Mouse (Mus musculus) forebrain, embryonic 16.5 days (tissue): ENCODE data around the gene Rnf166. TPM values are rescaled to one million over a fixed set of nuclear protein-coding genes. Genes with fewer than 3 reads are reported as not detected.
A peak's percentile ranks its signal among the peaks of the same experiment; 100 is the strongest.

ENCODE experiments used
- ATAC-seq: fragments of 200-750 bp; cut with Nextera tagmentation; 2 replicates; pipeline ENCODE4 v1.8.0; 2017; ENCODE audit warnings: mild to moderate bottlenecking, moderate library complexity
- H3K27ac ChIP-seq: fragments of 300-500 bp; sonication (generic); 2 replicates; pipeline ENCODE4 v1.5.1; 2014; ENCODE audit warnings: low read length, control low read depth
- H3K27me3 ChIP-seq: fragments of 300-500 bp; sonication (generic); replicated peaks from 2 replicates; pipeline ENCODE4 v1.6.1; 2014; ENCODE audit warnings: low read length; ENCODE audit not compliant: control insufficient read depth, insufficient read depth
- H3K36me3 ChIP-seq: fragments of 300-500 bp; sonication (generic); 2 replicates; pipeline ENCODE4 v1.6.1; 2014; ENCODE audit not compliant: control insufficient read depth, insufficient read depth
- H3K4me1 ChIP-seq: fragments of 300-500 bp; sonication (generic); replicated peaks from 2 replicates; pipeline ENCODE4 v1.6.1; 2014; ENCODE audit warnings: low read length; ENCODE audit not compliant: control insufficient read depth, insufficient read depth
- H3K4me2 ChIP-seq: fragments of 300-500 bp; sonication (generic); 2 replicates; pipeline ENCODE4 v1.6.1; 2014; ENCODE audit warnings: mild to moderate bottlenecking, low read length, control low read depth
- H3K4me3 ChIP-seq: fragments of 300-500 bp; sonication (generic); replicated peaks from 2 replicates; pipeline ENCODE4 v1.5.1; 2014; ENCODE audit warnings: mild to moderate bottlenecking, low read length, control low read depth
- H3K9ac ChIP-seq: fragments of 300-500 bp; sonication (generic); replicated peaks from 2 replicates; pipeline ENCODE4 v1.6.1; 2014; ENCODE audit warnings: low read depth, low read length, control low read depth
- H3K9me3 ChIP-seq: fragments of 300-500 bp; sonication (generic); 2 replicates; pipeline ENCODE4 v1.6.1; 2016; ENCODE audit warnings: low read length; ENCODE audit not compliant: control insufficient read depth
- WGBS: fragments of 180-500 bp; shearing (Covaris S2); extraction: QIAGEN DNeasy Blood & Tissue Kit; methylation state at CpG from one replicate; pipeline ENCODE4 v1.1.7; 2014; 5-methylcytosine and 5-hydroxymethylcytosine counted together
- polyA plus RNA-seq: library from polyadenylated mRNA; unstranded; fragments of >200 nt; fragmentation: Nextera tagmentation; extraction: Ambion mirVana; gene quantifications from 2 replicates; pipeline ENCODE4 v1.2.1, GENCODE M21; 2015

The Rnf166 gene
- polyA plus RNA-seq = 39.6 and 41.8 TPM in 2 replicates

DNA sequence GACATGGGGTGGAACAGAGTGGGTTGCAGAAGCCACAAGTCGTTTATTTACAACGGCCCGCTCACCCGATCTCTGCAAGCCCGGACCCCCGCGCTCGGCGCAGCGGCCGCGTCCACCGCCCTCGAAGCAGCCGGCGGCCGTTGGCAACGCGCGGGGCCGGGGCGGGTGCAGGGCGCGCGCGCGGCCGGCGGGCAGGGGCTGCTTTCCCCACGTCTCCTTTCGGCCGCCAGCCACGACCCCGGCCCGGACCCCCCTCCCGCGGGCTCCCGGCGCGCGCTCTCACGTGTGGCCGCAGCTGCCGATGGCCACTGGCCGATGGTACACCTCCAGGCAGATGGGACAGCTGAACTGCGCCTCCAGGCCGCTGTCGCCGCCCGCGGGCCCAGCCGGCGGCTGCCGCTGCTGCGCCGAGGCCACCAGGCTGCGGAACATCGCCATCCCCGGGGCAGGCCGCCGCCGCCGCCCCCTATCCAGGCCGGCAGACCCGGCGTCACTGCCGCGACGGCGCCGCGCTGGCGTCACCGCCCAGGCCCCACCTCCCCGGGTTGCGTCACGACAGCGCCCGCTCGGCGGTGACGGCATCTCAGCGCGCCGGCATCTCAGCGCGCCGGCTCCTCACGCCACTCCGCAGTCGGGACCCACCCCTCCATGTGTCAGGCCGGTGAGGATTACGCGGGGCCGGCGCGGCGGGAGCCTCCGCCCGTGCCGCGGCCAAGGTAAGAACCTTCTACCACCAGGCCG lies at the start of gene Rnf166, which contains the start of gene Ctu2:
TSS of gene Rnf166 (minus strand) at position 485 of the 741 bp plus-strand sequence.
TSS of gene Ctu2 (plus strand) at position 564 of the 741 bp plus-strand sequence.
- WGBS = 0% methylated on average over 99 of the region's 103 CpGs

DNA sequence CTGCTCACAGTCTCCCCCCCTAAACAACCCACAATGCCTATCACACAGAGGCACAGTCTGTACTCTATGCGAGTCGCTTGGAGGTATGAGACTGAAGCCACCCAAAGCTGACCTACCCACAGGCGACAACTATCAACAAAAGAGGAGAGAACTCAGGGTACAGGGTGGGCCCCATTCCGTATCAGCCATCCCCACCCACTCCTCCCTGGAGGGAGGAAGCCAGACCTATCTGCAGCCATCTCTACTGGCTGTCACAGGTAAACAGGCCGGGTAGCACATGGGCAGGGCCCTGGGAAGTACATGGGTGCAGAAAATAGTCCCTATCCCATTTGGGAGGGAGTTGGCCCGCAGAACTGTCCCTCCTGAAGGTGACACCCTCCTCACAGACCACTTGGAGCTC lies 49.1 kb upstream of the Rnf166 start:
- Histone ChIP-seq H3K4me2 (no peak overlapping the region), H3K4me1 (peaks cover 18% of the 10 kb centered on the region), H3K27ac (no peak overlapping the region), H3K9ac (no peak overlapping the region), H3K27me3 (0 out of 2 replicates have a peak, but pooled peaks cover 5% of the 10 kb centered on the region), H3K4me3 (no peak overlapping the region), H3K9me3 (no peaks in the 10 kb centered on the region), H3K36me3 (no peaks in the 10 kb centered on the region)
- 81% methylated on average over 6 of the region's 6 CpGs for WGBS
- no peak for ATAC-seq

More for the DNA sequence above, at the start of gene Rnf166, which contains the start of gene Ctu2:
- peaks cover 22% of the 10 kb centered on the region for H3K4me1 ChIP-seq
- peak within 1 kb of the TSS; percentile 86 for H3K4me3 ChIP-seq
- peak within 1 kb of the TSS; percentile 68; the same call in 1 of the 2 replicates for H3K27ac ChIP-seq
- H3K9ac ChIP-seq = peak within 1 kb of the TSS; percentile 94
- H3K27me3 ChIP-seq = no peaks in the 10 kb centered on the region
- H3K36me3 ChIP-seq = peaks cover 7% of the 10 kb centered on the region
- H3K9me3 ChIP-seq = no peaks in the 10 kb centered on the region
- H3K4me2 ChIP-seq = peak within 1 kb of the TSS; percentile 94
- ATAC-seq = peak; percentile 97

DNA sequence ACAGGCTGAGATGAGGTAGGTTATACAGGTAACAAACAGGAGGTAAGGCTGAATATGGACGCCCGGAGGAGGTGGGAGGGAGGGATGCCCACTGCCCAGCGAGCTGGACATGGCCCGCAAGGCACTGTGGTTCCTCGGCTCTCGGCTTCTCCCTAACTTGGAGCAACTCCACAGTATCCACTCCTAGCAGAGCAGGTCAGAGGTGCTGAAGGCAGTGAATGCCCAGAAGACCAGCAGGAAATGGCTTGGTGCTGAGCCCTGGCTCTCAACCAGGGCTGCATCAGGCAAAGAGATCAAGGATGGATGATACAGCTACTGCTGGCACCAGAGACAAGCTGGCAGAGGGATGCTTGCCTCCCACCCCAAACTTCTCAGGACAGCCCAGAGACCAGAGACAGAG lies 48.6 kb upstream of the Rnf166 start:
- Histone ChIP-seq H3K36me3 (no peaks in the 10 kb centered on the region), H3K9me3 (no peaks in the 10 kb centered on the region), H3K9ac (no peak overlapping the region), H3K27ac (no peak overlapping the region), H3K4me2 (no peak overlapping the region), H3K4me3 (no peak overlapping the region), H3K4me1 (peaks cover 18% of the 10 kb centered on the region), H3K27me3 (0 out of 2 replicates have a peak, but pooled peaks cover 5% of the 10 kb centered on the region)
- no peak for ATAC-seq
- 53% methylated on average over 6 of the region's 6 CpGs for WGBS

DNA sequence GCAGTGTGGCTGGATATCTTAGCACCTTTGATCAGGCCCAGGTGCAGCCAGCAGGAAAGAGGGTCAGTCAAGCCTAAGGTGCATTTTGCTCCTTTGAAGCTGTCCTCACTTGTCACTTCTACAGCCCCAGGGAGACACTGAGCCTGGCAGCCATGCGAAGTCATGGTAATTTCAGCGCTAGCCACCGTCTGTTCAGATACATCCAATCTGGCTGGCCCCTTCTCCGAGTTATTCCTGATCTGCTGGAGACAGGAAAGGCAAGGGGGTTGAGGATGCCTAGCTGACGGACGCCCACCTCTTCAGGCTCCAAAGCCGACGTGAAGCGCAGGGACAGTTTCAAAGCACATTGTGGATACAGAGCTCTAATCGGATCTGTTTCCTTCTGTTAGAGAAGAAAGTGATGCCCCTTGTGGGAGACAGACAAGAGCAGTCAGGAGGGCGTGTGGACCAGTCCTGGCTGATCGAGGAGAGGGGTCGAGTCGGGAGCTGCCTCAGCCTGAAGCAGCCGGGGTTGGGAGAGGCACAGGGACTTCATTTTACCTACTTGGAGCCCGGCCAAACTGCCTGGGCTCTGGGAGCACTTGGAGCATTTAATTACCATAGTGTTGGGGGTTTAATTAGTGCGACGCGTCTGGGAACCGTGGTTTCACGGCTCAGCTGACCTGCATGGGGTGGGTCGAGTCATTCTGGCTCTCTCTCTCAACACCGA lies 47.9 kb upstream of the Rnf166 start:
- Histone ChIP-seq H3K9me3 (no peaks in the 10 kb centered on the region), H3K9ac (no peak overlapping the region), H3K4me3 (no peak overlapping the region), H3K36me3 (no peaks in the 10 kb centered on the region), H3K4me1 (peaks cover 18% of the 10 kb centered on the region), H3K27ac (no peak overlapping the region), H3K27me3 (0 out of 2 replicates have a peak, but pooled peaks cover 5% of the 10 kb centered on the region), H3K4me2 (peak overlapping the region; percentile 34)
- WGBS = 6% methylated on average over 23 of the region's 23 CpGs
- peak; percentile 78 for ATAC-seq

DNA sequence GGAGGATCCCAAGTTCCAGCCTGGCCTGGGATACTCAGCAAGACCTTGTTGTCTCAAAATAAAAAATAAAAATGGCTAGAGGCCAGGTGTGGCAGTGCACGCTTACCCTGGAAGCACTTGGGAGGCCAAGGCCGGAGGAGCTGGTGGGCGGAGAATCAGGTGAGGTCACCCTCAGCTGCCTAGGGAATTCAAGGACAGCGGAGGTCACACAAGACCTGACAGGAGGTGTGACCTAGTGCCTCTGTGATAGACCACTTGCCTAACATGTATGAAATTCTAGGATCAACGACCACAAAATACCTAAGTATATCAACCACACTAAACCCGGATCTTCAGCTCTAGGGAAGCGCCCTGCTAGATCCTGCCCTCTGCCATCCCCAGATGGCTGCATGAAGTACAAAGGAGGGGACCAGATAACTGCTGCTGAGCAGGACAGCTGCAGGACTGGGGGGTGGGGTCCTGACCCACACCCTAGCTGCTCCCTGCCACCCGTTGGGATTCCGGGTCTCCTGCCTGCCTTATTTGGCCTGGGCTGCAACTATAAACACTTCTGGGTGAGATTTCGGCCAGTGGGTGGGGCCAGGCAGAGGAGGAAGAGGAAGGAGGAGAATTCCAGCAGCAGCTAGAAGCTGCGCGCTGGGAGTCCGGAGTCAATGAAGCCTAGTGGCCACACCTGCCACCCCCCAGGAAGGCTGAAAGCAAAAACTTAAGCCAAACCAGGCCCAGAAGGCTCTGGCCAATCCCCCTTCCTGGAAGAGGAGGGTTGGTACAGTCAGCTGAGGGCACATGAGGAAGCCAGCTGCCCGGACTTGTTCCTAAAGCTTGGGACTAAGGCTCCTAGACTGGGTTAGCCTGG lies 47.2 kb upstream of the Rnf166 start:
- no peak for ATAC-seq
- no peaks in the 10 kb centered on the region for H3K9me3 ChIP-seq
- H3K4me1 ChIP-seq = peaks cover 18% of the 10 kb centered on the region
- no peaks in the 10 kb centered on the region for H3K36me3 ChIP-seq
- H3K27me3 ChIP-seq = 0 out of 2 replicates have a peak, but pooled peaks cover 5% of the 10 kb centered on the region
- no peak overlapping the region for H3K27ac ChIP-seq
- WGBS = 55% methylated on average over 14 of the region's 14 CpGs
- H3K4me3 ChIP-seq = no peak overlapping the region
- no peak overlapping the region for H3K9ac ChIP-seq
- H3K4me2 ChIP-seq = no peak overlapping the region

DNA sequence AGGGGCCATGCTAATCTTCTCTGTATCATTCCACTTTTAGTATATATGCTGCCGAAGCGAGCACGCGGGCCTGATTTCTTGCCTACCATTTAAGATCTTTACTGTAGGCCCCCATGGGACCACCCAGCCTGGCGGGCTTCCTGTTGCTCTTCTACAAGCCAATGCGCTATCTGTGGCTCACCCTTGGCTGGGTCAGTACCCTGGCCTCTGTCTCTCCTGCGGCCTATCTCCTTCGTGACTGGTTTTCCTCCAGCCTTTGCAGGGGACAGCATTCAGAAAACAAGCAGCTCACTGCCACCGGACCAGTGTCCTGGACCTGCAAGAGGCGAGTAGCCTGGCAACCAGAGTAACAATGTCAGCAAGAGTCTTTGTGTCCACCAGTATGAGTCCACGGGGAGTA lies 44.7 kb upstream of the Rnf166 start:
- Histone ChIP-seq H3K4me1 (peaks cover 18% of the 10 kb centered on the region), H3K27ac (no peak overlapping the region), H3K4me2 (no peak overlapping the region), H3K36me3 (no peaks in the 10 kb centered on the region), H3K27me3 (0 out of 2 replicates have a peak, but pooled peaks cover 5% of the 10 kb centered on the region), H3K9ac (no peak overlapping the region), H3K4me3 (no peak overlapping the region), H3K9me3 (no peaks in the 10 kb centered on the region)
- ATAC-seq = no peak
- WGBS = 83% methylated on average over 11 of the region's 11 CpGs

DNA sequence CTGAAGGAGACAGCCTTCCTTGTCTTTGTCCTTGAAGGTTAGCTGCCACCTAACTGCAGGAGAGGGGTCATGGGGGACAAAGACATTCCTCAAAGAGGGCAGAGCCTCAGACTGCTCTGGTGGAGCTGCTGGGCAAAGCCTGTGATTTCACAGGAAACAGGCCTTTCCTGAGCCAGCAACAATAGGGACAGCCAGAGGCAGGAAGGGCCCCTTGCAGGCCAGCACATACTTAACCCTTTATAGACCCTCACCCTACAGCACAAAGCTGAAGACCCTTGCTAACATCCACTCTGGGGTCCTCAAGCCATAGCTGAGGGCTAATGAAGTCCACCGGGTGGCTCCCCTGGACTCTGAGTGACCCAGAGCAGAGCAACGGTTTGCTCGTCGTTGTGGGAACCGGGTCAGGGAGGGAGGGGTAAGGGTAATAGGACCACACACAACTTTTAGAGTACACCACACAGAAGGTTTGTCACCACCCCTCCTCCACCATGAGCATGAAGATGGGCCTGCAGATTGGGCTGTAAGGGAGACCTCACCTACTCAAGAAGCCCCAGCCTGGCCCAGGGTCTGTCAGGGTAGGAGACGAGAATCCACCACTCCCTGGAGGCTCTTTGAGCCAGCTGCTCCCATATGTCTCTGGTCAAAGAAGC lies 41.8 kb upstream of the Rnf166 start:
- ATAC-seq = no peak

DNA sequence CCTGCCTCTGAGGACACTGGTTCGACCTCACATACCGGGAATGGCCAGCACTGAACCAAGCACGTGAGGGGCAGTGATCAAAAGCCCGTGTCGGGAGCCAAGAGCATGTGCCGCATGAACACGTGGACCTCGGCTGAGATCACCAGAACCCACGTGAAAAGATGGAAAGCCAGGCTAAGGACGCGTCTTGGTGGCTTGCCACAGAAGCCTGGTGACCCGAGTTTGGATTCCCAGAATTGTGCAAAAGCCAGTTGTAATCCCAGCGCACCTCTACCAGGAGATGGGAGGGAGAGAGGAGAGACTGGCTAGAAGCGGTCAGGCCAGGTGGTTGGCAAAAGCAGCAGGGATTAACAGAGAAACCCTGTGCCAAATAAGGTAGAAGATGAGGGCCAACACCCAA lies 39.8 kb upstream of the Rnf166 start:
- H3K9ac ChIP-seq = no peak overlapping the region
- no peaks in the 10 kb centered on the region for H3K9me3 ChIP-seq
- no peak overlapping the region for H3K4me3 ChIP-seq
- no peaks in the 10 kb centered on the region for H3K27me3 ChIP-seq
- no peak for ATAC-seq
- H3K27ac ChIP-seq = no peak overlapping the region
- no peak overlapping the region for H3K4me2 ChIP-seq
- WGBS = 93% methylated on average over 14 of the region's 14 CpGs
- H3K36me3 ChIP-seq = no peaks in the 10 kb centered on the region
- no peaks in the 10 kb centered on the region for H3K4me1 ChIP-seq

More for the DNA sequence above, 41.8 kb upstream of the Rnf166 start:
- Histone ChIP-seq H3K4me1 (no peaks in the 10 kb centered on the region), H3K36me3 (no peaks in the 10 kb centered on the region), H3K9ac (no peak overlapping the region), H3K9me3 (no peaks in the 10 kb centered on the region), H3K4me2 (no peak overlapping the region), H3K4me3 (no peak overlapping the region), H3K27me3 (no peaks in the 10 kb centered on the region), H3K27ac (no peak overlapping the region)
- WGBS = 31% methylated on average over 6 of the region's 6 CpGs
